Mouse (Mus musculus) lung, postnatal 0 days (tissue): ENCODE data around the gene Smyd2.

ENCODE experiments used
- CTCF ChIP-seq: IDR thresholded peaks from 2 replicates; pipeline ENCODE4 v1.5.1; 2016; ENCODE audit warnings: antibody characterized with exemption, mild to moderate bottlenecking
- EP300 ChIP-seq: IDR thresholded peaks from 2 replicates; pipeline ENCODE4 v1.6.1; 2016; ENCODE audit warnings: antibody characterized with exemption, mild to moderate bottlenecking, control low read depth

- TF ChIP-seq CTCF (no peak), EP300 (no peak)
These were observed 37.2 kb downstream of the Smyd2 start for GRCm38 (mm10) chr1:189884951-189885350.
